Mouse (Mus musculus) naive thymus-derived CD4-positive, alpha-beta T cell, adult 2 months (primary cell): ENCODE measurements around the gene Mpped2.

Source experiments
- DNase-seq: peaks from one replicate; pipeline ENCODE4 v3.0.0-alpha.2; 2011; ENCODE audit warnings: low read depth

Gene Mpped2

DNA sequence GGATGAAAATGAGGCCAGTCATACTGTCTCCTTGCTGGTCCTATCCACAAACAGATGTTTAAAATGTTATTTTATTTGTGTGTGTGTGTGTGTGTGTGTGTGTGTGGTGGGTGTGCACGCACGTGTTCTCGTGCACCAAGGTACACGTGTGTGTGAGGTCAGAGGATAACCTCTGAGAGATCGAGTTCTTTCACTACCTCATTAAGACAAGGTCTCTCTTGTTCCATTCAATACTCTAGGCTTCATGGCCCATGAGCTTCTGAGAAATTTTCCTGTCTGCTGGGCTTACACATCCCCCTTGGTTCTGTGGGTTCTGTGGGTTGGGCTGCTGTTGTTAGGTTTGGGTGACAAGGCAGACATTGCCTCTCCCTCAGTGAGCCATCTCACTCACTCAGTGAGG is 12.6 kb downstream of the Mpped2 start:
- DNase-seq, result no peak

- no peak for DNase-seq
Measured at GRCm38 (mm10) chr2:106707136-106707535, 14.1 kb downstream of the Mpped2 start.

GRCm38 (mm10) chr2:106710862-106711477 is 17.9 kb downstream of the Mpped2 start:
- DNase-seq, result no peak

DNA sequence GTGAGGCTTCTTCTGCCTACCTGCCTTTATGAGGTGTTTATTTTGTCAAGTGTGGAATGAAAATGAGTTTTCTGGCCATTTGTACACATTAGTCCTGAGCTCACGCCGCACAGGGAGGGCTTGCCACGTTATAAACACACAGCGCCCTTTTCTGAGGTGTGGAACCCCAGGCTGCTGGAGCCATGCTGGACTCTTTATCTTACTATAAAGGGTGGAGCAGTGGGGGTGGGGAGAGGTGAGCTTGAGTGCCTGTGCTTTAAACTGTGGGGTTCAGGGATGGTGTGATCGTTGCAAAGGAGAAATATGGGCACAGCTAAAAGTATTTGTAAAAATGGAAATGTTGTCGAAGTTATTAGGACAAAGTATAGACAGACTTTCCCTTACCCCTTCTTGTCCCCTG is 18.4 kb downstream of the Mpped2 start:
- DNase-seq, result no peak

DNA sequence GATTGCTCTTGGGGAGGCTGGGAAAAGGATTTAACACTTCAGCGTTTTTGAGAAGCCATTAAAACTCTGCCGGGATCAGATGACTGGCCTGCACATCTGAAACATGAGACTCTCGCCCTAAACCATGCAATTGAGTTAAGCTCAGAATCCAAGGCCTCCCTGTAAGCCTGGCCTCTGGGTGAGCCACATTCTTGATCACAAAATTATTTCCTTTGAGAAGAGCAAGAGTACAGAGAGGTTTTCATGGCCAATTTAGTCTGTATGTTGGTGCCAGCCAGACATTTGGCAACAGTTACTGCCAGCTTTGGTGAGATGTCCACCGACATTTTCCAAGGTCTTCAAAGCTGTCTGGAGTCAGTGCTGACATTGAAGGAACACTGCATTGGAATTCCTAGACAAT is 20.1 kb downstream of the Mpped2 start:
- no peak for DNase-seq

- no peak for DNase-seq
Measured at GRCm38 (mm10) chr2:106715674-106716364, 22.8 kb downstream of the Mpped2 start.

- DNase-seq, result no peak
Measured at GRCm38 (mm10) chr2:106716365-106716717, 23.3 kb downstream of the Mpped2 start.

GRCm38 (mm10) chr2:106718888-106719287 is 25.8 kb downstream of the Mpped2 start:
- no peak for DNase-seq

- no peak for DNase-seq
Measured at GRCm38 (mm10) chr2:106719434-106719833, 26.4 kb downstream of the Mpped2 start.

DNA sequence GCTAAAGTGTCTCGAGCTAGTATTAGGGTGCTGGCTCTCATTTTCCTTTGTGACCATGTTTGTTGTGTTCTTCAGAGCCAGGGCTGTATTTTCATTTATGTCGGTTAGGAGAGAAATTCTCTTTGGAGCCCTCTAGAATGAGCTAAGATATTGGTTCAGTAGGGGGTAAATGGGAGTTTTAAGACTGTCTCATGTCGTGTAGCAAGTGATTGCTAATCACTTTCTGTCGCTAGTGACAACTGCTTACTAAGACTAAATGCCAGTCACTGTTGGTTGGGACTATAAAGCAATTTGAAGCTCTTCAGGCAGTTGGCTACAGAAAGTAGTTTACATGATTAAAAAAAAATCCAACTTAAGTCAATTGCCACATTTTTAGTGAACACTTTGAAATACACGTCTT is 27.6 kb downstream of the Mpped2 start:
- no peak for DNase-seq

- DNase-seq, result no peak
Measured at GRCm38 (mm10) chr2:106722020-106722419, 29.0 kb downstream of the Mpped2 start.

- no peak for DNase-seq
Measured at GRCm38 (mm10) chr2:106729951-106730564, 37.0 kb downstream of the Mpped2 start.

DNA sequence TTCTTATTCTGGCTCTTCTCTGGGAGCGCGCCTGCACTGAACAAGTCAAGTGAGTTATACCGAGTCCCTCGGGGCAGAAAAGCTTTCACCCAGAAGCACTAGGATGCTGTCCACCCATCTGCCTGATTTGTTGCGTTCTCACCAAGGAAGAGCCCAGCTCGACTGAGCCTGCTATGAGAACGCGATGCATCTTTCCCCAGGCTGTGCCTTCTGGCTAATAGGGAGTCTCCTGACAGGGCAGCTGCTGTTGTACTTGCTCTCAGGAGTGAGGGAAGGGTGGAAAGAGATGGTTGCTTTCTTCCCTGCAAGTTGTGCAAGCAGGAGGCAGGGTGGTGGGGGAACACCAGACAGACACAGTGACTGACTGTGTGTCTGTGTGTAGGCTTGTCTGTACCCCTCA is 37.5 kb downstream of the Mpped2 start:
- no peak for DNase-seq

- DNase-seq, result no peak
Measured at GRCm38 (mm10) chr2:106731478-106731877, 38.4 kb downstream of the Mpped2 start.

GRCm38 (mm10) chr2:106732171-106732570 is 39.1 kb downstream of the Mpped2 start:
- no peak for DNase-seq

DNA sequence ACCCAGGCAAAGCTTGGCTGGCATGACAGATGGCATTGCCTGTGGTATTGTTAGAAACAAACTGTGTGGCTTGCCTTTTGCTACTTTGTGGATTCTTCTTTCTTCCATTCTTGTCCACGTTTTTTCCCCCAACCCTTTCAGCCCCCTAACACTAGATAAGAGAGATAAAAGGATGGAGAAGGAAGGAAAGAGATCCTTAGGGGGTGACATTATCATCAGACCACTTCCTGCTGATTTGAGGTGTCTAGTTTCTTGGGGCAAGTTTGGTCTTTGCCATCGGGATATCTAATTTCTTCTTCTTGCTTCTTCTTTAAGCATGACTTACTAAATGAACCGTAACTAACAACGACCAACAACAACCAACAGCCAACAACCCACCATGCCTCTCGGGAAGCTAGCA is 40.3 kb downstream of the Mpped2 start:
- no peak for DNase-seq

DNA sequence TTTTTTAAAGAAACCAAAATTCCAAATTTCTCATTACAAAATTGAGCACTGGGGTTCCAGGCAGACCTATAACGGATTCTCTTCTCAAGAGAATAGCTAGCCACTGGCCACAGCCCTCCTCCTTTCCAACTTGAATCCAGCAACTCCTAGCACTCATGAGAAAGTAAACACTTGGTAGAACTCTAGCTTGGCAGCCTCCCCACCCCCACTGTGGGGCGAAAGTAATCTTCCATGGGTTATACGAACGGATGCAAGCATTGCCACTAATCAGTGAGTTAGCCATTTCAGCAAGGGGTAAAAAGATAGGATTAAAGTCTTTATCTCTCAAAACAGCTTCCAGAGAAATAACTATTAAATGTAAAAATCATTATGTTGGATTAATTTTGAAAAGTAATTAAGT is 40.9 kb downstream of the Mpped2 start:
- no peak for DNase-seq

GRCm38 (mm10) chr2:106735211-106735610 is 42.1 kb downstream of the Mpped2 start:
- DNase-seq, result no peak

- DNase-seq, result no peak
Measured at GRCm38 (mm10) chr2:106735792-106736359, 42.8 kb downstream of the Mpped2 start.

DNA sequence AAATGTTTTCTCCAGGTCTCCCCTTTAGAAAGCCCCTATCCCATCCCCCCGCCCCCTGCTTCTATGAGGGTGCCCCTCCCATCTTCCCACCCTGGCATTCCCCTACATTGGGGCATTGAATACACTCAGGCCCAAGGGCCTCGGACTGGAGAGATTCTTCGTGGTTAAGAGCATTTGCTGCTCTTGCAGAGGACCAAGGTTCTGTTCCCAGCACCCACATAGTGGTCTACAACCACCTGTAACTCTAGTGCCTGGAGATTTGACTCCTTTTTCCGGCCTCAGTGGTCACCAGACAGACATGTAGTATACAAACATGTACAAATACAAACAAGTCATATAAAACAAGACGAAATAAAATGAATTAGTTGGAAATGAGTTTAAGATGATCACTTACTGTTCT is 45.9 kb downstream of the Mpped2 start:
- no peak for DNase-seq

DNA sequence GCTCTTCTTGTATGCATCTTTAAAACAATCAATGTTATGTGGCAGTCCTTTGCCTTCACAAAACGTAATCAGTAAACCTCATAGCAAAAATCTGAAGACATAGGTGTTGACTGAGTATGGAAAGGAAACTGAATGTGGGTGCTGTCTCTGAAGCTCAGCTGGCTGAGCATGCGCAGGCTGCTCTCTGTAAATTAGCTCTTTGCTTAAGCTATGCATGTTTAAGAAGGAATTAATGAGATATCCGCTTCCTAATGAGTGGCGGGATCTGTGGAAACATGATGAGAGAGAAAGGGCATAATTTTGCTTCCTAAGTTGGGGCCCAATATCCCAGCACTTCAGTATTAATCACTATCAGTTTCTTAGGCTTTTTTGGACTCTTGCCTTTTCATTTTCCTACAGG is 51.0 kb downstream of the Mpped2 start:
- no peak for DNase-seq

DNA sequence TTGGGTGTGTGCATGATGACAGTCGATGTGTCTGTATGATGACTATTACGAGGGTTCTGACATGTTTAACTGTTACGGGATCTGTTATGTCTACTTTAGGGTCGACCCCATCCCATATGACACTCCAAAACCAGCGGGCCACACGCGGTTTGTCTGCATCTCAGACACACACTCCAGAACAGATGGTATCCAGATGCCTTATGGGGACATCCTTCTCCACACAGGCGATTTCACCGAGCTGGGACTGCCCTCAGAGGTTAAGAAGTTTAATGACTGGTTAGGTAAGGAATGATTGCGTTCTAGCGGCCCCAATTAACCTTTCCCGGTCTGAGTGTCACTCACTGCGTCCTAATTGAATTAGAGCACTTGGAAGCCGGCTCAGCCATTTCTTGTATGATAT is 51.5 kb downstream of the Mpped2 start:
- no peak for DNase-seq

GRCm38 (mm10) chr2:106745364-106745763 is 52.3 kb downstream of the Mpped2 start:
- no peak for DNase-seq
